ENCODE assay signal across 28 mouse cellular contexts in the genomic region with DNA sequence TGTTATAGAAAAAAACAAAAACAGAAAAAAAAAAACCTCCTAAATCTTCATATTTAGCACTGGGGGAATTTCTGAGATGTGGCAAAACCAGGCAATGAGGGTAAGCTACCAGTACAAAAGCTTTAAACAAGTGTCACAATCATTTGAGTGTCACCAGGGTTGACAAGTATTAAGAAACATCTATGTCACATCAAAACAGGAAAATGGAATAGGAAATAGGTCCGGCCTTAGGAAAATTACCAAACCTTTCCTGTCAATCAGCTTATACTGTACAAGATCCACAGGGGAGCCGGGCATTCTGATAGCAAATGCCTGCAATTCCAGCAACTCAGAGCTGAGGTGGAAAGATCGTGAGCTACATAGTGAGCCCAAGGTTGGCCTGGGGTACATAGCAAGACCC. TPM values are rescaled to one million over a fixed set of nuclear protein-coding genes. Genes with fewer than 3 reads are reported as not detected.
DNase-seq lines count a peak whose midpoint lies in the region; ATAC-seq and TF ChIP-seq lines count a peak whose summit lies in the region.
"Had no signal": no experiment of that assay in that cellular context is flagged by ENCODE, and none has a peak within 500 bp of the region (broad histone marks: within the 10 kb centered on the region; RNA-seq: fewer than 3 reads in every experiment).

No protein-coding gene starts in this region.

- H3K9ac ChIP-seq in liver, adult 2 months (ENCODE audit: low read depth, low read length), result no peak overlapping the region
- no peak overlapping the region for H3K9ac ChIP-seq in midbrain, embryonic 11.5 days (ENCODE audit: low read length)
- H3K9ac ChIP-seq: embryonic facial prominence, embryonic 12.5 days; embryonic facial prominence, embryonic 15.5 days; forebrain, embryonic 12.5 days; forebrain, embryonic 15.5 days; heart, embryonic 13.5 days; hindbrain, embryonic 14.5 days had no signal

- peak overlapping the region; percentile 52 for H3K27ac ChIP-seq in liver, adult 2 months (replicated peaks; ENCODE audit: insufficient read depth, low read depth, low read length)
- H3K27ac ChIP-seq in midbrain, embryonic 11.5 days (ENCODE audit: low read depth, low read length), result no peak overlapping the region
- H3K27ac ChIP-seq: embryonic facial prominence, embryonic 12.5 days; embryonic facial prominence, embryonic 15.5 days; forebrain, embryonic 12.5 days; forebrain, embryonic 15.5 days; heart, adult 2 months; heart, embryonic 10.5 days; heart, embryonic 13.5 days; hindbrain, embryonic 14.5 days; hindbrain, postnatal 0 days had no signal

- no peaks in the 10 kb centered on the region for H3K9me3 ChIP-seq in midbrain, embryonic 11.5 days (ENCODE audit: control insufficient read depth, low read length)
- H3K9me3 ChIP-seq: embryonic facial prominence, embryonic 12.5 days; embryonic facial prominence, embryonic 15.5 days; forebrain, embryonic 12.5 days; forebrain, embryonic 15.5 days; G1E; heart, embryonic 10.5 days; heart, embryonic 13.5 days had no signal

- TF ChIP-seq POLR2A in liver, adult 2 months (IDR thresholded peaks at IDR 0.05; ENCODE audit: extremely low read depth, insufficient read depth, low read length), result no peak

- H3K4me1 ChIP-seq in liver, adult 2 months (ENCODE audit: control insufficient read depth, insufficient read depth, low read length), result peaks cover 30% of the 10 kb centered on the region
- no peaks in the 10 kb centered on the region for H3K4me1 ChIP-seq in midbrain, embryonic 11.5 days (ENCODE audit: control insufficient read depth, insufficient read depth, low read length)

- no peaks in the 10 kb centered on the region for H3K27me3 ChIP-seq in liver, adult 2 months (ENCODE audit: control insufficient read depth, insufficient read depth, low read length)
- no peaks in the 10 kb centered on the region for H3K27me3 ChIP-seq in midbrain, embryonic 11.5 days (ENCODE audit: control insufficient read depth, insufficient read depth, low read length)
- H3K27me3 ChIP-seq: CH12.LX; embryonic facial prominence, embryonic 15.5 days; forebrain, embryonic 12.5 days; forebrain, embryonic 15.5 days; heart, embryonic 13.5 days; Patski had no signal

- H3K79me2 ChIP-seq in liver, adult 2 months (ENCODE audit: control insufficient read depth, insufficient read depth, low read length), result peaks cover 50% of the 10 kb centered on the region; the same call in 1 of the 2 replicates

- DNase-seq in liver, adult 2 months (ENCODE audit: extremely low read depth, low read depth, low spot score), result peak; percentile 64
- DNase-seq in liver (no peak), 416B (ENCODE audit: low read depth) (peak; percentile 68)
- no peak for DNase-seq in left cerebral cortex, adult 11 months (ENCODE audit: low spot score)
- DNase-seq in midbrain, embryonic 11.5 days (ENCODE audit: low spot score, missing footprints), result no peak
- DNase-seq in right cerebral cortex, postnatal 36 days (ENCODE audit: low spot score in 2 of 2), result no peak
- DNase-seq: adrenal gland, postnatal 25 days; B cell, adult 2 months; cerebellum, adult 18-20 months; cerebellum, adult 9-10 months; cerebellum, postnatal 14 days; gastrocnemius, postnatal 25 days; heart, adult 2 months; heart, postnatal 14 days; heart, postnatal 4 days had no signal

- no peak overlapping the region for H3K4me2 ChIP-seq in midbrain, embryonic 11.5 days
- H3K4me2 ChIP-seq: embryonic facial prominence, embryonic 12.5 days; embryonic facial prominence, embryonic 15.5 days; forebrain, embryonic 12.5 days; forebrain, embryonic 15.5 days; heart, embryonic 13.5 days; hindbrain, embryonic 14.5 days had no signal

- WGBS in liver, adult 2 months, result 22% methylated on average over 3 of the region's 3 CpGs
- 85% methylated on average over 3 of the region's 3 CpGs for WGBS in midbrain, embryonic 11.5 days

- no peaks in the 10 kb centered on the region for H3K36me3 ChIP-seq in liver, adult 2 months (ENCODE audit: control insufficient read depth, insufficient read depth, low read length)
- H3K36me3 ChIP-seq in midbrain, embryonic 11.5 days (ENCODE audit: control insufficient read depth, insufficient read depth, low read length), result no peaks in the 10 kb centered on the region
- H3K36me3 ChIP-seq: embryonic facial prominence, embryonic 12.5 days; embryonic facial prominence, embryonic 15.5 days; forebrain, embryonic 12.5 days; forebrain, embryonic 15.5 days; G1E; heart, embryonic 10.5 days; heart, embryonic 13.5 days had no signal

- peak; percentile 66 for ATAC-seq in granulocyte monocyte progenitor cell, adult 5-6 weeks (replicated peaks; ENCODE audit: poor library complexity, severe bottlenecking)
- peak; percentile 64 for ATAC-seq in megakaryocyte progenitor cell, adult 5-6 weeks (replicated peaks; ENCODE audit: poor library complexity)
- ATAC-seq in midbrain, embryonic 11.5 days (ENCODE audit: low FRiP score), result no peak
- ATAC-seq: forebrain, embryonic 15.5 days; hindbrain, postnatal 0 days; Patski had no signal

- no peak for TF ChIP-seq CTCF in liver, adult 2 months (IDR thresholded peaks at IDR 0.05; ENCODE audit: low read depth, low read length)

- H3K4me3 ChIP-seq in liver, adult 2 months (ENCODE audit: insufficient read depth, low read depth, low read length), result no peak overlapping the region
- H3K4me3 ChIP-seq in midbrain, embryonic 11.5 days (ENCODE audit: low read depth, low read length), result no peak overlapping the region
- H3K4me3 ChIP-seq: embryonic facial prominence, embryonic 12.5 days; embryonic facial prominence, embryonic 15.5 days; forebrain, embryonic 12.5 days; forebrain, embryonic 15.5 days; heart, adult 2 months; heart, embryonic 10.5 days; heart, embryonic 13.5 days had no signal

RNA-seq across cellular contexts. Expression of a gene that starts 46.8 kb away (rescaled TPM):
- 156 and 189 TPM in 2 replicates for total RNA-seq in liver, adult 2 months (2014; rRNA removed)
- 21.4 and 31.5 TPM in 2 replicates for polyA plus RNA-seq in liver, adult 2 months (2012; rRNA removed)
- 71.4 and 91.9 TPM in 2 replicates for total RNA-seq in granulocyte monocyte progenitor cell, adult 5-6 weeks (2014; fragmentation: Nextera tagmentation)
- total RNA-seq in granulocyte monocyte progenitor cell, adult 5-6 weeks (2017), result 143 and 157 TPM in 2 replicates
- total RNA-seq in megakaryocyte progenitor cell, adult 5-6 weeks (2015), result 95.0 and 97.5 TPM in 2 replicates
- 128 and 149 TPM in 2 replicates for total RNA-seq in megakaryocyte progenitor cell, adult 5-6 weeks (2017)
- 18.5 and 19.9 TPM in 2 replicates for polyA plus RNA-seq in midbrain, embryonic 11.5 days (2014; fragmentation: Nextera tagmentation; extraction: Ambion mirVana)

Comparison
In these comparisons a context has a peak if more than half of its experiments do, and no peak if none do; other contexts are left out.
1. DNase-seq: peak in liver, adult 2 months (single experiment) and 416B (single experiment); none in liver (single experiment), left cerebral cortex, adult 11 months (single experiment), midbrain, embryonic 11.5 days (single experiment) and right cerebral cortex, postnatal 36 days (0 of 2).